Mouse (Mus musculus): ENCODE data around the gene Utp20.

- TF ChIP-seq CTCF (IDR thresholded peaks at IDR 0.05; ENCODE audit: low read depth) (no peak), EP300 (IDR thresholded peaks at IDR 0.05; ENCODE audit: low read depth) (no peak)
Observed at GRCm38 (mm10) chr10:88784513-88784931, 42.1 kb downstream of the Utp20 start.

Measured in heart, postnatal 0 days (tissue).